Mouse (Mus musculus): ENCODE measurements around the gene Fbln5.

DNA sequence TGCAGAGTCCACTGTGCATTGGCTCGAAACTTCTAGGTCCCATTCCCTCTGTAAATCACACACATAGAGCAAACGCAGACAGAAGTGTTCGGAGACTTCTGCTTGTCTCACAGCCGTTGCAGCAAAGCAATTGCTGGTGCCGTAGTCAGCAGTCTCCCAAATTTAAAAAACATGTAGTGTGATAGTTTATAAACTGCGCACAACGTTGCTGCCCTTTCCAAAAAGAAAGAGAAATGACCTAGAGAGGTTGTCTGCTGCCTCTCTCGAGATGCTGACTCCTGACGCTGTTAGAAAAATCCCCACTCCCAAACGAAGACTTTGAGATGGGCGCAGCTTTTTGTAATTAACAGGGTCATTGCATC is 628 bp downstream of the Fbln5 start:
- TF ChIP-seq CTCF (IDR thresholded peaks at IDR 0.05; ENCODE audit: low read depth) (no peak), EP300 (optimal IDR thresholded peaks at IDR 0.05) (no peak)

Data from stomach, postnatal 0 days (tissue).